Mouse (Mus musculus): ENCODE measurements at regions not wholly inside any gene's neighbourhood (a gene's known extent, or its start where the extent isn't known, plus 50 kb on each side); places are given as distances from the start of the nearest gene placed in this dataset.
A peak's percentile ranks its signal among the peaks of the same experiment; 100 is the strongest.

DNA sequence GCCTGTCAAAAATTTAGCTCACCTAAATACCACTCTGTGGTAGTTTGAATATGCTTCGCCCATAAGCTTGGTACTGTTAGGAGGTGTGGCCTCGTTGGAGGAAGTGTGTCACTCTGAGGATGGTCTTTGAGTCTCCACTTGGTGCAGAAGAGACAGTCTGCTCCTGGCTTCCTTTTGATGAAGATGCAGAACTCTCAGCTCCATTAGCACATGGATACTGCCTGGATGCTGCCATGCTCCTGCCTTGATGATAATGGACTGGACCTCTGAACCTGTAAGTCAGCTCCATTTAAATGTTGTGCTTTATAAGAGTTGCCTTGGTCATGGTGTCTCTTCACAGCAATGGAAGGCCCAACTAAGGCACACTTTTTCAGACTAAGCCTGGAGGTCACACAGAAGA, 56.9 kb upstream of the Pik3r1 start:
- Histone ChIP-seq H3K4me1 (no peaks in the 10 kb centered on the region), H3K36me3 (no peaks in the 10 kb centered on the region), H3K9ac (no peak overlapping the region), H3K9me3 (no peaks in the 10 kb centered on the region), H3K27ac (no peak overlapping the region), H3K4me2 (no peak overlapping the region), H3K27me3 (replicated peaks) (no peaks in the 10 kb centered on the region), H3K4me3 (replicated peaks) (no peak overlapping the region)
- WGBS = 87% methylated on average over 2 of the region's 2 CpGs
- ATAC-seq (ENCODE audit: insufficient read depth, low FRiP score, low read depth) = no peak

DNA sequence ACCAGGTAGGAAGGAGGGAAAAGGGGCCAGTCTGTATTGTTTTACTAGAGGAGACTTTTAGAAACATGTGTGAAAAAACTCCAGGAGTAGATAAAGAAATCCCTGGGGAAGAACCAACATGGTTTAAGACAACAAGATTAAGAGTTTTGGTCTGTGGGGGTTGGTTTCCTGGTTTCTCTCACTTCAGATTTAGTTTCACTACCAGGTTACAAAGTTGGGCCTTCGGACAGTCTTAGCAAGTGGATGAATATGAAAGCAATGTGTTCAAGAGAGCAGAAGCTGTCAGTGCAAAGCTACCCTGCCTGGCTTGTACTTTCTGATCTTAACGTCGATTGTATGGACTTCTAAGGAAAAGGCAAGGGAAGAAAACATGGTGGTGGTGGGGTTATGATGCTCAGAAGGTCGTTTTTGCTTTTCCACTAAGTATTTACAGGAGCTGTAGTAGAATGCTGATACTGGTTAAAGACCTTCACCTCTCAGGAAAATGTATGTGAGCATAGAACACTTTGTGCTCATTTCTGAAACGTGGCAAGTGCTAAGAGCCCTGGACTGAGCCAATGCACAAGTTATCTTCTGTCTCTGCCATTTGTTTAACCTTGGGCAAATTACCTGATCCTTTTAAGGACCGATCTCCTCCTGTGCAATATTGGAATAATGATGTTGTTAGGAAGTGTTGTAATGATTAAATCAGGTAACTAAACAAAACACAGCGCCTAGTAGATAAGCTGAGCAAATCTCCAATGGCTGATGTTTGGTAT, 64.0 kb upstream of the Pik3r1 start:
- Histone ChIP-seq H3K4me3 (replicated peaks) (no peak overlapping the region), H3K9ac (no peak overlapping the region), H3K36me3 (no peaks in the 10 kb centered on the region), H3K9me3 (no peaks in the 10 kb centered on the region), H3K27ac (peak overlapping the region; percentile 37; the same call in 1 of the 2 replicates), H3K4me1 (no peaks in the 10 kb centered on the region), H3K4me2 (no peak overlapping the region), H3K27me3 (replicated peaks) (no peaks in the 10 kb centered on the region)
- peak; percentile 67 for ATAC-seq (ENCODE audit: insufficient read depth, low FRiP score, low read depth)
- 64% methylated on average over 7 of the region's 7 CpGs for WGBS

DNA sequence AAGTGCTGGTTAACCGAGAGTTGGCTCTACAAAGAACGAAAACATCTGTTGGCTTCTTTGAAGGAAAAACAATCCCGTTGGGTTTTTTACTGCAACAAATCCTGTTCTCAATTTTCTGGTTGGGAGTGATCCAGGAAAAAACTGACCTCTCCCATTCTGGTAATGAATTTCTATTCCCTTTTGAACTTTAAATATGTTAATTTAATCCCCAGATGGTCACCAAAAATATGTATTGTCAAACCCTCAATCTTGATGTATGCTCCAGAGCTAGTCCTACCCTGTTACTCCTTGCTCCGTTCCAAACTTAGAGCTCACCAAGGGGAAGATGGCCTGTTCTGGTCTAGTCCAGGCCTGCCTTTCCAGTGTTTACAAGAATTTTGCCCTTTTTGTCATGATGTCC, 66.5 kb upstream of the Pik3r1 start:
- no peaks in the 10 kb centered on the region for H3K4me1 ChIP-seq
- H3K9me3 ChIP-seq = no peaks in the 10 kb centered on the region
- H3K4me2 ChIP-seq = no peak overlapping the region
- no peak for ATAC-seq (ENCODE audit: insufficient read depth, low FRiP score, low read depth)
- H3K9ac ChIP-seq = no peak overlapping the region
- 65% methylated on average over 4 of the region's 4 CpGs for WGBS
- H3K4me3 ChIP-seq (replicated peaks) = no peak overlapping the region
- H3K36me3 ChIP-seq = no peaks in the 10 kb centered on the region
- H3K27ac ChIP-seq = no peak overlapping the region
- no peaks in the 10 kb centered on the region for H3K27me3 ChIP-seq (replicated peaks)

DNA sequence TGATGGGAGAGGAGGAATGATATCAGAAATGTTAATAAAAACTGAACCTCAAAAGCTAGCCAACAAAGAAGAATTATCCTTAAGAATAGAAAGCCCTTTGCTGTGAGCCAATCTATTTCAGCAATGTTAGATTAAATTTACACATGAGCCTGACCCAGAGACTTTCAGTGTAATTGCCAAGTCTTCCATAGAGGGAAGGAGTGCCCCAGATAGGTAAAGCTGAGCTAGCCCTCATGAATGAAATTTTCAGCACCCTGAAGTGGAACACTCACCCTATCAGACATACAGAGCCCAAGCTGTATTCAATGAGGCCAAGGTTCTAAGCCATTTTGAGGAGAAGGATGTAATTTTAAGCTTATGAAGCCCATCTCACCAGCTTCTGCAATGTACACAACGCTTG, 69.0 kb upstream of the Pik3r1 start:
- Histone ChIP-seq H3K4me2 (no peak overlapping the region), H3K27me3 (replicated peaks) (no peaks in the 10 kb centered on the region), H3K4me3 (replicated peaks) (no peak overlapping the region), H3K9ac (no peak overlapping the region), H3K4me1 (no peaks in the 10 kb centered on the region), H3K9me3 (no peaks in the 10 kb centered on the region), H3K36me3 (no peaks in the 10 kb centered on the region), H3K27ac (no peak overlapping the region)
- ATAC-seq (ENCODE audit: insufficient read depth, low FRiP score, low read depth) = peak; percentile 73
- 86% methylated on average over 1 of the region's 1 CpGs for WGBS

DNA sequence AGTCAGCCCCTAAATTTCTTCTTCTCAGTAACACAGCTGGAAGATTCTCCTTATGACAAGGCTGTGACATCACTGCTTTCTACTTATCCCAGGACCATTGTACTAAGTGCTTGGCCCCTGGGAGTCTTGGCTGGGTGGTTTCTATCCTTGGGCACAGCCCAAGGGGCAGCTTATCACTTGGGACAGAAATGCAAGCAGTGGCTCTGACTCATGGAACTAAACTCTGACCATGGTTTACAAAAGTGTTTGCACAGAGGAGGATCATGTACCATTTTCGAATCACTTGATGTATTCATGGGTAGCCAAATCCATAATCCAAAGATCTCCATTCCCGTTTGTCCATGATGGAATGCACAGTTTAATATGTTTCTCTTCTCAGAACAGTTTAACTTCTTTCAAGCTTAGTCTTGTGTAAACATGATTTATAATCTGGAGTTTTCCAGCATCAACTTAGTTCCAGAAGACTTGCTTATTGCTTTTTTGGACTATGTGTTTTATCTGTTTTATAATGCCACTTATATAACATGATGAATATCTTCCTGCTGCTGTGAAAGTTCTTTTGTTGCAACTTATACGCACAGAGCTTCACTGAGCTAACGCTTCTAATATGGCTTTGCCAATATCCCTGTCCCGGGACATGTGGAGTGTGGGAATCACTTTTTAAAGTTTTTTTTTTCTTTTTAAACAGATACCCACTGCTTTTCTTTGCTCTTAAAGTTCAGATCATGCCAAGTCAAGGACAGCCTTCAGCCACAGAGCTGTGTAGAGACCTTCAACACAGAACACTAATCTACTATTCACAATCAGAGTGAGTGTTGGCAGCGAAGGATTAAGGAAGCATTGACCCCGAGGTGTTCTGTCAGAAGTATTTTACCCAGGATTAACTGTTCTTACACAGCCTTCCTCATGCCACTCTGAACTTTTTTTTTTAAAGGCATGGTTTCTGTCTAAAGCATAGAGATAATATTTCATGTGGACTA, 76.7 kb upstream of the Pik3r1 start:
- Histone ChIP-seq H3K9me3 (no peaks in the 10 kb centered on the region), H3K4me1 (no peaks in the 10 kb centered on the region), H3K36me3 (no peaks in the 10 kb centered on the region), H3K9ac (no peak overlapping the region), H3K4me2 (no peak overlapping the region), H3K4me3 (replicated peaks) (no peak overlapping the region), H3K27me3 (replicated peaks) (no peaks in the 10 kb centered on the region), H3K27ac (peak overlapping the region; percentile 13; the same call in 1 of the 2 replicates)
- peak; percentile 18; the same call in 1 of the 2 replicates for ATAC-seq (ENCODE audit: insufficient read depth, low FRiP score, low read depth)
- WGBS = 31% methylated on average over 7 of the region's 7 CpGs

DNA sequence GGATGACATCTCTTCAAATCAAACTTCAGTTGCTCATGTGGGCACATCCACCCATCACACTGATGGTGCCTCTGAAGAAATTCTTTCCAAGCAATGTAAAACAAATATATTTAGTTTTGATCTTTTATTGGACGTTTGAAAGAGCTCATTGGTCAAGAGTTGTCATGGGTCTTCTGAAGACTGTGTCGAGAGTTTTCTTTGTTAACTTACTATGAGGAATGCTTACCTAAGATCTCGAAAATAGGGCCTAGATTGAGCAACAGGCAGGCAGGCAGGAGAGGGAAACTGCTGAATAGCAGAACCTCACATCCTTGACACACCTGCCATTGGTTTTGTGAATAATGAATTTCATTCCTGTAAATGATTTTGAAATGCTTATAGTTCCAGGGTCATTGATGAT, 78.0 kb upstream of the Pik3r1 start:
- H3K27ac ChIP-seq = no peak overlapping the region
- no peaks in the 10 kb centered on the region for H3K9me3 ChIP-seq
- no peaks in the 10 kb centered on the region for H3K36me3 ChIP-seq
- H3K4me3 ChIP-seq (replicated peaks) = no peak overlapping the region
- H3K9ac ChIP-seq = no peak overlapping the region
- H3K4me2 ChIP-seq = no peak overlapping the region
- no peak for ATAC-seq (ENCODE audit: insufficient read depth, low FRiP score, low read depth)
- WGBS = 47% methylated on average over 3 of the region's 3 CpGs
- H3K27me3 ChIP-seq (replicated peaks) = no peaks in the 10 kb centered on the region
- no peaks in the 10 kb centered on the region for H3K4me1 ChIP-seq

DNA sequence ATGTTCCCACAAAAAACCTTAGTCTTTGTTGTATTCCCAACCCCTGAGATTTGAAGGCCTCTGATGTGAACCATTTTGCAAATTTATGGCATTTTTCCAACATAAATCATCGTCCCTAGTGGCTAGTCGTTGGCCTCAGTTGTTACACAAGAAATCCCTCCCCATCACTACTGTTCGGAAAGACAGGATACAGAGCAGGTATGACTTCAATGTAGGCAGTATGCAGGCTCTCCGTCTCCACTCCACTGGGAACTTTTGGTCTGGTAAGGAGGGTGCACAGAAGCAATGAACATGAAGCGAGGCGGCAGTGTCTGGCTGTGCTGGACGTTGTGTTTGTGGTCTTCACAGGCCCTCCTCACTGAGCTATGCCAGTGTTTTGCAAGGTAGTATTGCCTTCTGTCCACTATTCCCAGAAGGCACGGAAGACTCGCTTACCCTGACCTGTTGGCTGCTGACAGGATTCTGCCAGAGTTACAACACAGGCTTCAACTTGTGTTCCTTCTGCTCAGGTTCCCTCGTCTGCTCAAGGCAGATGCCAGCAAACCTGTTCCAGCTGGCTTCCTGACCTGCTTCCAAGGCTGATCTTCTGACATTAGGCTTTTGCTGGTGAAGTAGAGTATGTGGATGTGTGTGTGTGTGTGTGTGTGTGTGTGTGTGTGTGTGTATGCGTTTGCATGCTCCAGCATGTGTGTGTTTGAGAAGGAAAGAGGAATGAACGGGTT, 80.0 kb upstream of the Pik3r1 start:
- Histone ChIP-seq H3K9me3 (no peaks in the 10 kb centered on the region), H3K4me3 (replicated peaks) (no peak overlapping the region), H3K4me1 (no peaks in the 10 kb centered on the region), H3K4me2 (no peak overlapping the region), H3K36me3 (no peaks in the 10 kb centered on the region), H3K9ac (no peak overlapping the region), H3K27me3 (replicated peaks) (no peaks in the 10 kb centered on the region), H3K27ac (no peak overlapping the region)
- no peak for ATAC-seq (ENCODE audit: insufficient read depth, low FRiP score, low read depth)
- WGBS = 63% methylated on average over 12 of the region's 12 CpGs

DNA sequence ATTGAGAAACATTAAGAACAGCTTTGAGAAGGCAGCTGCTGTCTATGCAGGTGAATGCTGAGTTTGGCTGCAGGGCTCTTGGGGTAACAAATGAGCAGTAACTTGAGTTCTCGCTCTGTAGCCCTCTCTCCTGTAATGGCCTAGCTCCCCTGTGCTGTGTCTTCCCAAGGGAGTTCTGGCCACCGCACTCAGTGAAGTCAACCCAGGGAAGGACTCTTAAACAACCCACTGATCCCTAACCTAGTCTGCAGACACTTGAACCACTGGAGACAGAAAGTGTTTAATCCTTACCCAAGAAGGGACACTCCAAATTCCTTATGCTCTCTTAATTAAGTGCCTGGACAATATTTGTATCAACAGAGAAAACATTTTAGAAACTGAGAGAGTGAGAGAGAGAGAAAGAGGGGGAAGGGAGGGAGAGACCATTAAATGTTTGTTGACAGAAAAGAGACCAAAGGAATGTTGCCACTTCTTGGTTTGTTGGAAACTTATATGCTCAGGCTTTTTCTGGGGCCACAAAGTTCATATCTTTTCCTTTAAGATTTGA, 80.7 kb upstream of the Pik3r1 start:
- no peaks in the 10 kb centered on the region for H3K36me3 ChIP-seq
- no peak overlapping the region for H3K9ac ChIP-seq
- 80% methylated on average over 2 of the region's 2 CpGs for WGBS
- no peaks in the 10 kb centered on the region for H3K27me3 ChIP-seq (replicated peaks)
- no peaks in the 10 kb centered on the region for H3K4me1 ChIP-seq
- H3K9me3 ChIP-seq = no peaks in the 10 kb centered on the region
- H3K4me3 ChIP-seq (replicated peaks) = no peak overlapping the region
- H3K27ac ChIP-seq = no peak overlapping the region
- ATAC-seq (ENCODE audit: insufficient read depth, low FRiP score, low read depth) = no peak
- no peak overlapping the region for H3K4me2 ChIP-seq

DNA sequence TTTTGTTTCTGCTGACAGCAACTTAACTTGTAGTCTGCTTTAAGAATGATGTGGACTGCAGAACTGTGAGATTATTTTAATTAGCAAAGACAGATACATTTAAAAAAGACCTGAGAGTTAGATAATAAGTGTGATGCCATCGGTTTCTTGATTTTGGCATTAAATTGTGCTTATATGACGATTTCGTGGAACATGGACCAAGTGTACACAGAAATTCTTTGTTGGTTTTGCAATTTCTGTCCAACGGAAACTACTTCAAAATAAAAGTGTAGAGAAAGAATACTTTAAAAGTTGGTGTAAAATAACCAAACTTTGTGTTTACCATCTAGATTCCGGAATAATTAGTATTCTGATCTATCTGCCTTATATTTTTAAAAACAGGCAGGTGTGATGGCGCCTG, 81.4 kb upstream of the Pik3r1 start:
- no peak overlapping the region for H3K4me3 ChIP-seq (replicated peaks)
- H3K9me3 ChIP-seq = no peaks in the 10 kb centered on the region
- H3K4me1 ChIP-seq = no peaks in the 10 kb centered on the region
- no peak overlapping the region for H3K9ac ChIP-seq
- H3K4me2 ChIP-seq = no peak overlapping the region
- no peak for ATAC-seq (ENCODE audit: insufficient read depth, low FRiP score, low read depth)
- H3K36me3 ChIP-seq = no peaks in the 10 kb centered on the region
- H3K27me3 ChIP-seq (replicated peaks) = no peaks in the 10 kb centered on the region
- H3K27ac ChIP-seq = no peak overlapping the region
- 86% methylated on average over 6 of the region's 6 CpGs for WGBS

DNA sequence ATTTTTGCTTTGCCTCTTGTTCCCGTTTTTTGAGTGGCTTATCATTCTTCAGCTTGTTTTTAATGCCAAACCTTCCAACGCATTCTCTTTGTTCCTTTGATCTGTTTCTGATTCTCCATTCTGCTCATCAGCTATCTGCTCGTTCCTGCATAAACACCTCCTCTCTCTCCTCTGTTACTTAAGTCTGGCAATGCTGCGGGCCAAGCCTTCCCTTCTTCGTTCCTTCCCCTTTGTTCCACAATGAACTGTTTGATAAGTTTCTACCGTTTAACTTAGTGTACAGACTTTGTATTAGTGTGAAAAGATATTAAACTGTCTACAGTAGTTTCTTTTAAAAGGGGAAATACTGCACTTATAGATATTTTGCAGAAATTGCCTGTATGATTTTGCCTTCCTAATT, 83.3 kb upstream of the Pik3r1 start:
- no peak overlapping the region for H3K4me3 ChIP-seq (replicated peaks)
- no peak overlapping the region for H3K27ac ChIP-seq
- H3K36me3 ChIP-seq = no peaks in the 10 kb centered on the region
- 55% methylated on average over 6 of the region's 6 CpGs for WGBS
- H3K4me1 ChIP-seq = no peaks in the 10 kb centered on the region
- no peak overlapping the region for H3K4me2 ChIP-seq
- H3K27me3 ChIP-seq (replicated peaks) = no peaks in the 10 kb centered on the region
- no peaks in the 10 kb centered on the region for H3K9me3 ChIP-seq
- no peak overlapping the region for H3K9ac ChIP-seq
- no peak for ATAC-seq (ENCODE audit: insufficient read depth, low FRiP score, low read depth)

DNA sequence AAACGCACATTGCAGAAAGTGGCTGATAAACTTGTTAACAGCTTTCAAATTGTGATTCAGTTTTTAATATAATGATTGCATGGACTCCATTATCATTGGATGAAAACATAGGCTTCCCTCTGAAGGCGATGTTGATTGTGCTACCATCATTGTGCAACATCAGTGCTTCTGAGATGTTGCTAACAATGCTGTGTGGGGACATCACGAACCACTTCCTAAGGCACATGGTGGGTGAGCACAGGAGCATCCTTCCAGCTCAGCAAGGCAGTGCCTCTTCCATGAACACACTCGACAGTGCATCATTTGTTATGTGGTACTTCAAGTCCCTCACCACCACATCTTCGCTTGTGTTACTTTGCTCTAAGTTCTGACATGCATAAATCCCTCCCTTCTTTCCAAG, 84.9 kb upstream of the Pik3r1 start:
- Histone ChIP-seq H3K9me3 (no peaks in the 10 kb centered on the region), H3K4me2 (no peak overlapping the region), H3K27me3 (replicated peaks) (no peaks in the 10 kb centered on the region), H3K9ac (no peak overlapping the region), H3K4me3 (replicated peaks) (no peak overlapping the region), H3K36me3 (no peaks in the 10 kb centered on the region), H3K27ac (no peak overlapping the region), H3K4me1 (no peaks in the 10 kb centered on the region)
- 86% methylated on average over 5 of the region's 5 CpGs for WGBS
- no peak for ATAC-seq (ENCODE audit: insufficient read depth, low FRiP score, low read depth)
